In the genomic region with DNA sequence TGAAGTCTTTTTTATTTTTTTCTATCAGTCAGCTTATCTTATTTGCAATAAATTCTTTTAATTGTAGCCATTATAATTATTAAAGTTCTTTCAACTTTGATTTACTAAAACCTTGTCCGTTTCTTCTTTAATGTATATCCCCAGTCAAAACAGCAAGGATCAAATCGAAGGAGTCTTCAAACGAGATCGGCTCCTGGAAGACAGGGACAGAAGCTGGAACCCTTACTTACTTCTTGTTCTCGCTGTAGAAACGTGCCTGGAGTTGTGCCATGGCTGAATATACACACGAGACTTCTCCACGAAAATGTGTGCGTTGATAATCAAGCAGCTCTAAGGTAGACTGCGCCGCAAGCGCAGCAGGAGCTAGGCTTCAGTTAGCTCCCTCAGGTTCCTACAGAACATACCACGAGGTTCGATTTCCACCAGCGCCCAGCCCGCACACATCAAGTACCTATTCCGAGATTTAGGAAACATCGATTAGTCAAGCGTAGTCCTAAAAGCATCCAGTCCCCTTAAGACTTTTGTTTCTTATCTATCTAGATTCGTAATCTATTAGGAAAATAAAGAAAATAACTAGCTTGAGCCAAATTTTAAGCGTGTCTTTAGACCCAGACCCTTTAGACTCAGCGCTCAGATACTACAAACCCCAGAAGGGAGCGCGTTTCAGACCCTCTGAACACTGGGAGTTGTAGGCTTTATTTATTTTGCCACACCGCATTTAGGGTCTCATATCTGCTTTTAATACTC, we compare ENCODE assay signal across 8 mouse cellular contexts. TPM values are rescaled to one million over a fixed set of nuclear protein-coding genes. Genes with fewer than 3 reads are reported as not detected.
DNase-seq lines count a peak whose midpoint lies in the region; ATAC-seq and TF ChIP-seq lines count a peak whose summit lies in the region.

No protein-coding gene starts in this region.

- in situ Hi-C loops in Patski (cut with MboI; ENCODE audit: low pct_unique_long_range_greater_than_20kb): loop anchor here (10.0 kb wide), 1 partner anchor 213 kb away; no protein-coding TSS in a partner anchor

- peaks cover 19% of the 10 kb centered on the region for H3K4me1 ChIP-seq in hindbrain, embryonic 15.5 days (replicated peaks)

- H3K36me3 ChIP-seq in hindbrain, embryonic 15.5 days: peaks cover 8% of the 10 kb centered on the region

- H3K27me3 ChIP-seq in Patski: no peaks in the 10 kb centered on the region
- H3K27me3 ChIP-seq in hindbrain, embryonic 15.5 days: no peaks in the 10 kb centered on the region

- WGBS in hindbrain, embryonic 15.5 days: under 1% methylated on average over 25 of the region's 25 CpGs

- peak overlapping the region; percentile 79 for H3K4me2 ChIP-seq in hindbrain, embryonic 15.5 days

- H3K9ac ChIP-seq in hindbrain, embryonic 15.5 days: peak overlapping the region; percentile 97

- no peak for TF ChIP-seq CTCF in Patski (IDR thresholded peaks at IDR 0.05)

- POLR2A ChIA-PET in Patski (lab: Charles Lee): interaction anchor here (1.2 kb wide), 1 partner anchor 53 kb away, joined by 3 read pairs; no protein-coding TSS in a partner anchor

- peak; percentile 75 for ATAC-seq in Patski
- ATAC-seq in hindbrain, embryonic 15.5 days (ENCODE audit: low FRiP score, low read depth): peak; percentile 94

- DNase-seq in Patski (ENCODE audit: low read depth, low spot score): peak; percentile 87
- DNase-seq in cerebellum, adult 9-10 months: peak; percentile 80
- DNase-seq in frontal cortex, postnatal 10 days (ENCODE audit: low spot score in 2 of 2): peak; percentile 43 to 60
- DNase-seq in left cerebral cortex, adult 11 months (ENCODE audit: low spot score): peak; percentile 61
- peak; percentile 74 for DNase-seq in lung, postnatal 36 days
- DNase-seq in retina, postnatal 7 days (ENCODE audit: low read depth, low spot score): peak; percentile 1
- peak; percentile 22 for DNase-seq in urinary bladder, adult 2 months (ENCODE audit: low spot score)

- CTCF ChIA-PET in Patski (lab: Charles Lee): interaction anchor here (1.4 kb wide), 1 partner anchor 11 kb away, joined by 4 read pairs; no protein-coding TSS in a partner anchor

- H3K4me3 ChIP-seq in hindbrain, embryonic 15.5 days: peak overlapping the region; percentile 88

- peak overlapping the region; percentile 98 for H3K27ac ChIP-seq in hindbrain, embryonic 15.5 days (replicated peaks)

- H3K9me3 ChIP-seq in hindbrain, embryonic 15.5 days: no peaks in the 10 kb centered on the region

RNA-seq across cellular contexts. Expression of a gene that starts 0.6 kb away (rescaled TPM):
- polyA plus RNA-seq in Patski (2021): 10.3 TPM
- polyA plus RNA-seq in hindbrain, embryonic 15.5 days (2015; fragmentation: Nextera tagmentation; extraction: Ambion mirVana): 7.7 and 8.8 TPM in 2 replicates
- 5.4 and 5.7 TPM in 2 replicates for polyA plus RNA-seq in urinary bladder, adult 2 months (2012; rRNA removed)

RNA-seq across cellular contexts. Expression of a gene that starts 1.0 kb away (rescaled TPM):
- polyA plus RNA-seq in Patski (2021): 32.2 TPM
- polyA plus RNA-seq in hindbrain, embryonic 15.5 days (2015; fragmentation: Nextera tagmentation; extraction: Ambion mirVana): 46.3 and 47.5 TPM in 2 replicates
- 13.4 TPM in 2 replicates for polyA plus RNA-seq in urinary bladder, adult 2 months (2012; rRNA removed)

RNA-seq across cellular contexts. Expression of a gene that starts 54.5 kb away (rescaled TPM):
- 6.9 TPM for polyA plus RNA-seq in Patski (2021)
- polyA plus RNA-seq in hindbrain, embryonic 15.5 days (2015; fragmentation: Nextera tagmentation; extraction: Ambion mirVana): 42.7 and 46.4 TPM in 2 replicates
- polyA plus RNA-seq in urinary bladder, adult 2 months (2012; rRNA removed): 0.96 and 2.8 TPM in 2 replicates

Comparison
In these comparisons a context has a peak if more than half of its experiments do, and no peak if none do; other contexts are left out.
1. Peak in every context shown above with its lines: DNase-seq, ATAC-seq, H3K4me3 ChIP-seq and H3K27ac ChIP-seq.
2. DNase-seq: peak in every context shown above with its lines; median percentile 87 in Patski; 80 in cerebellum, adult 9-10 months; 74 in lung, postnatal 36 days; 61 in left cerebral cortex, adult 11 months; 52 in frontal cortex, postnatal 10 days; 22 in urinary bladder, adult 2 months; 1 in retina, postnatal 7 days.